Mouse (Mus musculus) embryonic fibroblast, embryonic 13.5 days (primary cell): ENCODE measurements around the gene Serpina1c. TPM values are rescaled to one million over a fixed set of nuclear protein-coding genes. Genes with fewer than 3 reads are reported as not detected.
"Not testable (repeated sequence)": the region's sequence is repeated elsewhere in the genome, so short reads cannot be mapped to it uniquely, and the experiment has no call there.

Experiments
- H3K27ac ChIP-seq: 2 replicates; pipeline ENCODE4 v1.5.1; 2012; ENCODE audit warnings: low read length, control low read depth, inconsistent platforms; ENCODE audit not compliant: insufficient read depth
- H3K4me1 ChIP-seq: 2 replicates; pipeline ENCODE4 v1.6.1; 2011; ENCODE audit warnings: low read length; ENCODE audit not compliant: control insufficient read depth, insufficient read depth
- H3K4me3 ChIP-seq: 2 replicates; pipeline ENCODE4 v1.5.1; 2011; ENCODE audit warnings: mild to moderate bottlenecking, control low read depth, low read length; ENCODE audit not compliant: insufficient read depth
- CTCF ChIP-seq: IDR thresholded peaks from 2 replicates; pipeline ENCODE4 v1.5.1; 2011; ENCODE audit warnings: mild to moderate bottlenecking, control low read depth, low read length, moderate library complexity, borderline replicate concordance; ENCODE audit not compliant: insufficient read depth
- POLR2A ChIP-seq: IDR thresholded peaks from 2 replicates; pipeline ENCODE4 v1.6.1; 2011; ENCODE audit warnings: low read depth, mild to moderate bottlenecking, control low read depth, low read length, moderate library complexity
- polyA plus RNA-seq: library from polyadenylated mRNA; stranded (reverse); fragments of >200 nt; gene quantifications from 2 replicates; pipeline ENCODE4 v1.2.4, GENCODE M21; 2011; ENCODE audit warnings: low read depth; ENCODE audit not compliant: missing spikeins, insufficient read length

The Serpina1c gene
- polyA plus RNA-seq = not detected in 2 replicates

- not testable (repeated sequence) for H3K4me1 ChIP-seq, H3K27ac ChIP-seq, H3K4me3 ChIP-seq
These were observed at the start of gene Serpina1c for GRCm38 (mm10) chr12:103904837-103905340. TSS of gene Serpina1c (minus strand) at chr12:103904887.

- H3K4me3 ChIP-seq, H3K4me1 ChIP-seq, H3K27ac ChIP-seq: not testable (repeated sequence)
These were observed 48.3 kb upstream of the Serpina1c start for GRCm38 (mm10) chr12:103952972-103953371.

- H3K27ac ChIP-seq = no peak overlapping the region
- H3K4me3 ChIP-seq = no peak overlapping the region
- TF ChIP-seq CTCF (no peak), POLR2A (no peak)
- no peaks in the 10 kb centered on the region for H3K4me1 ChIP-seq
These were observed 41.6 kb upstream of the Serpina1c start for GRCm38 (mm10) chr12:103946243-103946642.

- not testable (repeated sequence) for H3K27ac ChIP-seq, H3K4me1 ChIP-seq, H3K4me3 ChIP-seq
These were observed 4.5 kb upstream of the Serpina1c start for GRCm38 (mm10) chr12:103909181-103909580.

- not testable (repeated sequence) for H3K4me3 ChIP-seq, H3K4me1 ChIP-seq, H3K27ac ChIP-seq
These were observed 3.1 kb upstream of the Serpina1c start for GRCm38 (mm10) chr12:103907746-103908145.

GRCm38 (mm10) chr12:103901929-103902328 lies 2.8 kb downstream of the Serpina1c start:
- H3K4me1 ChIP-seq, H3K4me3 ChIP-seq, H3K27ac ChIP-seq: not testable (repeated sequence)

GRCm38 (mm10) chr12:103866873-103867272 lies 37.8 kb downstream of the Serpina1c start:
- H3K4me1 ChIP-seq, H3K27ac ChIP-seq, H3K4me3 ChIP-seq: not testable (repeated sequence)

GRCm38 (mm10) chr12:103863101-103863974 lies 41.3 kb downstream of the Serpina1c start, which contains the start of gene Serpina1a:
TSS of gene Serpina1a (minus strand) at chr12:103863562.
- H3K27ac ChIP-seq, H3K4me3 ChIP-seq, H3K4me1 ChIP-seq: not testable (repeated sequence)

- H3K4me3 ChIP-seq = no peak overlapping the region
- no peak overlapping the region for H3K27ac ChIP-seq
- TF ChIP-seq CTCF = no peak
- no peak for TF ChIP-seq POLR2A
- H3K4me1 ChIP-seq = no peaks in the 10 kb centered on the region
These were observed 43.7 kb downstream of the Serpina1c start for GRCm38 (mm10) chr12:103860976-103861375.

- not testable (repeated sequence) for H3K4me3 ChIP-seq, H3K27ac ChIP-seq, H3K4me1 ChIP-seq
These were observed 44.1 kb downstream of the Serpina1c start for GRCm38 (mm10) chr12:103860571-103860970.

- H3K4me1 ChIP-seq, H3K27ac ChIP-seq, H3K4me3 ChIP-seq: not testable (repeated sequence)
These were observed 45.1 kb downstream of the Serpina1c start for GRCm38 (mm10) chr12:103859584-103859983.

- H3K27ac ChIP-seq, H3K4me3 ChIP-seq, H3K4me1 ChIP-seq: not testable (repeated sequence)
These were observed 51.7 kb downstream of the Serpina1c start for GRCm38 (mm10) chr12:103853032-103853431.

Other genes starting within 250 kb of the Serpina1c start
- gene Serpina6, start 247.7 kb downstream of the Serpina1c start, polyA plus RNA-seq = 0.54 TPM in 1 of 2 replicates, not detected in the other
- not detected in 2 replicates for gene Serpina16, start 228.7 kb downstream of the Serpina1c start, polyA plus RNA-seq
- not detected in 2 replicates for gene Serpina1f, start 209.4 kb downstream of the Serpina1c start, polyA plus RNA-seq
- gene Serpina1d, start 131.3 kb downstream of the Serpina1c start, polyA plus RNA-seq = not detected in 2 replicates
- gene Serpina1b, start 74.5 kb downstream of the Serpina1c start, polyA plus RNA-seq = not detected in 2 replicates
- not detected in 2 replicates for gene Serpina1a, start 41.3 kb downstream of the Serpina1c start, polyA plus RNA-seq
- not detected in 2 replicates for gene Serpina1e, start 54.1 kb upstream of the Serpina1c start, polyA plus RNA-seq
- not detected in 2 replicates for gene Serpina11, start 85.1 kb upstream of the Serpina1c start, polyA plus RNA-seq
- gene Serpina9, start 108.9 kb upstream of the Serpina1c start, polyA plus RNA-seq = not detected in 2 replicates
- not detected in 2 replicates for gene Serpina12, start 139.6 kb upstream of the Serpina1c start, polyA plus RNA-seq
- not detected in 2 replicates for gene Serpina5, start 196.2 kb upstream of the Serpina1c start, polyA plus RNA-seq
- not detected in 2 replicates for gene Serpina3a, start 207.8 kb upstream of the Serpina1c start, polyA plus RNA-seq
- gene Serpina3b, start 223.1 kb upstream of the Serpina1c start, polyA plus RNA-seq = not detected in 2 replicates
- gene Serpina3c, start 249.0 kb upstream of the Serpina1c start, polyA plus RNA-seq = not detected in 2 replicates